Mouse (Mus musculus) CD4-positive, CD25-positive, alpha-beta regulatory T cell, adult 2 months (primary cell): ENCODE measurements at regions not wholly inside any gene's neighbourhood (a gene's known extent, or its start where the extent isn't known, plus 50 kb on each side); places are given as distances from the start of the nearest gene placed in this dataset.
"Not testable (repeated sequence)": the region's sequence is repeated elsewhere in the genome, so short reads cannot be mapped to it uniquely, and the experiment has no call there.

Experiments used
- DNase-seq: peaks from one replicate; pipeline ENCODE4 v3.0.0-alpha.2; 2012; ENCODE audit warnings: low read depth, low spot score

- DNase-seq, result peak; percentile 89
Observed at GRCm38 (mm10) chr14:60525284-60525962, 108.4 kb upstream of the Spata13 start.

GRCm38 (mm10) chr14:60525979-60526378 is 107.8 kb upstream of the Spata13 start:
- DNase-seq, result no peak

- peak; percentile 10 for DNase-seq
Observed at GRCm38 (mm10) chr14:60526832-60527231, 107.0 kb upstream of the Spata13 start.

- no peak for DNase-seq
Observed at GRCm38 (mm10) chr14:60527951-60528350, 105.8 kb upstream of the Spata13 start.

- DNase-seq, result no peak
Observed at GRCm38 (mm10) chr14:60528520-60528919, 105.3 kb upstream of the Spata13 start.

- DNase-seq, result no peak
Observed at GRCm38 (mm10) chr14:60529022-60529421, 104.8 kb upstream of the Spata13 start.

GRCm38 (mm10) chr14:60529646-60530347 is 104.0 kb upstream of the Spata13 start:
- DNase-seq, result peak; percentile 8

- no peak for DNase-seq
Observed at GRCm38 (mm10) chr14:60530348-60530711, 103.5 kb upstream of the Spata13 start.

GRCm38 (mm10) chr14:60530973-60531372 is 102.8 kb upstream of the Spata13 start:
- no peak for DNase-seq

- DNase-seq, result peak; percentile 19
Observed at GRCm38 (mm10) chr14:60531766-60532165, 102.0 kb upstream of the Spata13 start.

- DNase-seq, result no peak
Observed at GRCm38 (mm10) chr14:60533452-60534224, 100.2 kb upstream of the Spata13 start.

GRCm38 (mm10) chr14:60539040-60539439 is 94.8 kb upstream of the Spata13 start:
- no peak for DNase-seq

GRCm38 (mm10) chr14:60540111-60540510 is 93.7 kb upstream of the Spata13 start:
- no peak for DNase-seq

- DNase-seq, result no peak
Observed at GRCm38 (mm10) chr14:60541596-60541995, 92.2 kb upstream of the Spata13 start.

GRCm38 (mm10) chr14:60544767-60545166 is 89.0 kb upstream of the Spata13 start:
- no peak for DNase-seq

GRCm38 (mm10) chr14:60554222-60554740 is 79.5 kb upstream of the Spata13 start:
- no peak for DNase-seq

GRCm38 (mm10) chr14:60556541-60556940 is 77.3 kb upstream of the Spata13 start:
- DNase-seq, result no peak

- DNase-seq, result no peak
Observed at GRCm38 (mm10) chr14:60557020-60557419, 76.8 kb upstream of the Spata13 start.

GRCm38 (mm10) chr14:60559376-60559775 is 74.4 kb upstream of the Spata13 start:
- no peak for DNase-seq

GRCm38 (mm10) chr14:60559826-60560529 is 73.8 kb upstream of the Spata13 start:
- DNase-seq, result peak; percentile 37

- no peak for DNase-seq
Observed at GRCm38 (mm10) chr14:60576281-60576680, 57.5 kb upstream of the Spata13 start.

- not testable (repeated sequence) for DNase-seq
Observed at GRCm38 (mm10) chr14:60580131-60580530, 53.7 kb upstream of the Spata13 start.
